Mouse (Mus musculus) limb, embryonic 14.5 days (tissue): ENCODE data around the gene Ebf1. TPM values are rescaled to one million over a fixed set of nuclear protein-coding genes. Genes with fewer than 3 reads are reported as not detected.
A peak's percentile ranks its signal among the peaks of the same experiment; 100 is the strongest.
"Not testable (repeated sequence)": the region's sequence is repeated elsewhere in the genome, so short reads cannot be mapped to it uniquely, and the experiment has no call there.

Experiments
- ATAC-seq: fragments of 200-750 bp; cut with Nextera tagmentation; 2 replicates; pipeline ENCODE4 v1.8.0; 2017; ENCODE audit warnings: low read depth, moderate number of reproducible peaks, moderate TSS enrichment; ENCODE audit not compliant: low FRiP score
- DNase-seq: peaks from one replicate; pipeline ENCODE4 v3.0.0-alpha.2; 2015; ENCODE audit warnings: low spot score
- H3K27ac ChIP-seq: fragments of 300-500 bp; sonication (generic); replicated peaks from 2 replicates; pipeline ENCODE4 v1.5.1; 2014; ENCODE audit warnings: low read depth, mild to moderate bottlenecking, low read length, moderate library complexity, mixed read lengths
- H3K27me3 ChIP-seq: fragments of 300-500 bp; sonication (generic); 2 replicates; pipeline ENCODE4 v1.6.1; 2014; ENCODE audit warnings: low read length, mixed read lengths; ENCODE audit not compliant: control insufficient read depth, insufficient read depth
- H3K36me3 ChIP-seq: fragments of 300-500 bp; sonication (generic); 2 replicates; pipeline ENCODE4 v1.6.1; 2014; ENCODE audit warnings: mild to moderate bottlenecking, low read length, moderate library complexity, mixed read lengths; ENCODE audit not compliant: control insufficient read depth, insufficient read depth
- H3K4me1 ChIP-seq: fragments of 300-500 bp; sonication (generic); 2 replicates; pipeline ENCODE4 v1.6.1; 2014; ENCODE audit warnings: antibody characterized with exemption, low read length, mixed read lengths; ENCODE audit not compliant: control insufficient read depth, insufficient read depth
- H3K4me2 ChIP-seq: fragments of 300-500 bp; sonication (generic); replicated peaks from 2 replicates; pipeline ENCODE4 v1.6.1; 2014; ENCODE audit warnings: low read depth, mild to moderate bottlenecking, low read length, moderate library complexity; ENCODE audit not compliant: severe bottlenecking
- H3K4me3 ChIP-seq: fragments of 300-500 bp; sonication (generic); replicated peaks from 2 replicates; pipeline ENCODE4 v1.5.1; 2014; ENCODE audit warnings: low read length
- H3K9ac ChIP-seq: fragments of 300-500 bp; sonication (generic); 2 replicates; pipeline ENCODE4 v1.6.1; 2014; ENCODE audit warnings: mild to moderate bottlenecking, low read depth, low read length, moderate library complexity; ENCODE audit not compliant: severe bottlenecking
- H3K9me3 ChIP-seq: fragments of 300-500 bp; sonication (generic); 2 replicates; pipeline ENCODE4 v1.6.1; 2016; ENCODE audit warnings: low read length; ENCODE audit not compliant: control insufficient read depth
- POLR2A ChIP-seq: fragments of 200-500 bp; IDR thresholded peaks from 2 replicates; pipeline ENCODE4 v1.8.0; 2012; ENCODE audit warnings: inconsistent platforms, mild to moderate bottlenecking, moderate library complexity, borderline replicate concordance; ENCODE audit not compliant: insufficient read depth, insufficient read length; ENCODE audit errors: extremely low read depth
- WGBS: fragments of 180-500 bp; shearing (Covaris S2); extraction: QIAGEN DNeasy Blood & Tissue Kit; methylation state at CpG from one replicate; pipeline ENCODE4 v1.1.7; 2014; 5-methylcytosine and 5-hydroxymethylcytosine counted together
- polyA plus RNA-seq, 2 experiments: library from polyadenylated mRNA; depleted of rRNA in 1 of 2; stranded (reverse) in 1 of 2; unstranded in 1 of 2; fragments of >200 nt; fragmentation: Nextera tagmentation in 1 of 2; extraction: Ambion mirVana in 1 of 2; gene quantifications; 2 replicates each; pipeline versions ENCODE4 v1.2.1 to v1.2.3; 2012 to 2014

Gene Ebf1
- polyA plus RNA-seq (2012; rRNA removed) = 42.9 and 60.5 TPM in 2 replicates
- polyA plus RNA-seq (2014; fragmentation: Nextera tagmentation; extraction: Ambion mirVana) = 71.4 and 85.0 TPM in 2 replicates

GRCm38 (mm10) chr11:44616788-44617712 lies at the start of gene Ebf1:
Gene Ebf1, plus strand, starts transcription at chr11:44617317.
- peaks cover 32% of the 10 kb centered on the region for H3K4me1 ChIP-seq
- H3K4me3 ChIP-seq = peak within 1 kb of the TSS; percentile 76
- DNase-seq (peak; percentile 97), ATAC-seq (peak; percentile 95)
- H3K27ac ChIP-seq = peak within 1 kb of the TSS; percentile 99
- H3K27me3 ChIP-seq = peaks cover 14% of the 10 kb centered on the region; the same call in 1 of the 2 replicates
- no peaks in the 10 kb centered on the region for H3K9me3 ChIP-seq
- peak within 1 kb of the TSS; percentile 89 for H3K4me2 ChIP-seq
- no peak; the same call in 1 of the 2 replicates for TF ChIP-seq POLR2A
- H3K9ac ChIP-seq = peak within 1 kb of the TSS; percentile 96
- WGBS = 2% methylated on average over 31 of the region's 31 CpGs
- H3K36me3 ChIP-seq = peaks cover 8% of the 10 kb centered on the region

DNA sequence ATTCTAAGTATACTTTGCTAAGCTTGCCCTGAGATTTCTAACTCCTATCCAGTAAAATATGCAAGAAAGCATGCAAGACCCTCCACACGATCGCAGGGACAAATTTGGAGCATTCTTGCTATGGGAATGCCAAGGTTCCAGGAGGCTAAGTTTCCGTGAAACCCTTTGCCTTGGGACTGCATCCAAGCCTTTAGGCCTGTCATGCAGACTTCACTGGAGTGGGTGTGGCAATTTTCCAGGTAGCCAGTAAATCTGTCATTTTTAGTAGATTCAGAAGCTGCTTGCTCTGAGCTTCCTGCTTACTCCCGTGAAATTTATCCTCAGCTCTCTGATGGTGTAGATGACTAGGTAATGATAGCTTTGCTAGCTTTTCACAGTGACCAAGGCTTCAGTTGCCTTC lies 46.8 kb upstream of the Ebf1 start:
- H3K27ac ChIP-seq, H3K4me2 ChIP-seq, H3K4me3 ChIP-seq, H3K27me3 ChIP-seq, H3K4me1 ChIP-seq, ATAC-seq, H3K9ac ChIP-seq, H3K9me3 ChIP-seq: not testable (repeated sequence)
- peak; percentile 12 for DNase-seq
- 78% methylated on average over 4 of the region's 4 CpGs for WGBS
- H3K36me3 ChIP-seq = peaks cover 23% of the 10 kb centered on the region

- DNase-seq (no peak), ATAC-seq (no peak)
- 95% methylated on average over 5 of the region's 5 CpGs for WGBS
These were observed 44.3 kb upstream of the Ebf1 start for GRCm38 (mm10) chr11:44572781-44573180.

GRCm38 (mm10) chr11:44573396-44573795 lies 43.7 kb upstream of the Ebf1 start:
- no peak for DNase-seq
- TF ChIP-seq POLR2A = no peak
- Histone ChIP-seq H3K27me3 (no peaks in the 10 kb centered on the region), H3K27ac (no peak overlapping the region), H3K9ac (no peak overlapping the region), H3K4me2 (no peak overlapping the region), H3K36me3 (peaks cover 6% of the 10 kb centered on the region), H3K9me3 (no peaks in the 10 kb centered on the region), H3K4me1 (no peaks in the 10 kb centered on the region), H3K4me3 (no peak overlapping the region)
- 74% methylated on average over 3 of the region's 3 CpGs for WGBS
- no peak for ATAC-seq

More at GRCm38 (mm10) chr11:44572781-44573180, 44.3 kb upstream of the Ebf1 start:
- no peaks in the 10 kb centered on the region for H3K9me3 ChIP-seq
- H3K4me2 ChIP-seq = no peak overlapping the region
- H3K27me3 ChIP-seq = no peaks in the 10 kb centered on the region
- H3K27ac ChIP-seq = no peak overlapping the region
- peaks cover 6% of the 10 kb centered on the region for H3K36me3 ChIP-seq
- no peak overlapping the region for H3K4me3 ChIP-seq
- no peak overlapping the region for H3K9ac ChIP-seq
- H3K4me1 ChIP-seq = no peaks in the 10 kb centered on the region
- no peak for TF ChIP-seq POLR2A

GRCm38 (mm10) chr11:44574391-44574790 lies 42.7 kb upstream of the Ebf1 start:
- no peak overlapping the region for H3K4me3 ChIP-seq
- H3K9ac ChIP-seq = no peak overlapping the region
- no peak overlapping the region for H3K27ac ChIP-seq
- peaks cover 3% of the 10 kb centered on the region for H3K36me3 ChIP-seq
- H3K27me3 ChIP-seq = no peaks in the 10 kb centered on the region
- H3K4me1 ChIP-seq = no peaks in the 10 kb centered on the region
- ATAC-seq (no peak), DNase-seq (no peak)
- no peak overlapping the region for H3K4me2 ChIP-seq
- WGBS = 90% methylated on average over 8 of the region's 8 CpGs
- H3K9me3 ChIP-seq = no peaks in the 10 kb centered on the region
- no peak for TF ChIP-seq POLR2A
